ENCODE assay signal across 34 mouse cellular contexts in genomic region chr3:158077828-158078227, GRCm38 (mm10).
"Had no signal": no experiment of that assay in that cellular context is flagged by ENCODE, and none has a peak within 500 bp of the region (broad histone marks: within the 10 kb centered on the region; RNA-seq: fewer than 3 reads in every experiment).

No protein-coding gene starts in this region.

- H3K27me3 ChIP-seq: heart, embryonic 13.5 days; heart, embryonic 15.5 days; hindbrain, embryonic 12.5 days; hindbrain, embryonic 13.5 days; hindbrain, embryonic 15.5 days; intestine, embryonic 15.5 days; kidney, embryonic 15.5 days had no signal

- DNase-seq: heart, postnatal 10 days; heart, postnatal 14 days; heart, postnatal 36 days; heart, postnatal 4 days; kidney, adult 11 months; kidney, adult 18-20 months; kidney, adult 2 months; kidney, adult 8-10 months; kidney, adult 9 months; kidney, postnatal 10 days; kidney, postnatal 14 days; kidney, postnatal 25 days; kidney, postnatal 36 days; kidney, postnatal 4 days; layer of hippocampus, adult 9-11 months; layer of hippocampus, postnatal 36 days had no signal

- H3K9ac ChIP-seq: heart, embryonic 13.5 days; heart, embryonic 15.5 days; hindbrain, embryonic 12.5 days; hindbrain, embryonic 13.5 days; hindbrain, embryonic 14.5 days; hindbrain, embryonic 15.5 days; intestine, embryonic 15.5 days; kidney, embryonic 15.5 days had no signal

- H3K4me1 ChIP-seq: heart, embryonic 10.5 days; heart, embryonic 13.5 days; heart, embryonic 15.5 days; hindbrain, embryonic 10.5 days; hindbrain, embryonic 12.5 days; hindbrain, embryonic 13.5 days; hindbrain, embryonic 15.5 days; intestine, embryonic 15.5 days; kidney, embryonic 15.5 days had no signal

- H3K27ac ChIP-seq: heart, embryonic 10.5 days; heart, embryonic 13.5 days; heart, embryonic 15.5 days; hindbrain, embryonic 10.5 days; hindbrain, embryonic 12.5 days; hindbrain, embryonic 13.5 days; hindbrain, embryonic 14.5 days; hindbrain, embryonic 15.5 days; hindbrain, postnatal 0 days; intestine, embryonic 15.5 days; kidney, embryonic 15.5 days; kidney, postnatal 0 days; layer of hippocampus, adult 2 months; left cerebral cortex, adult 2 months had no signal

- ATAC-seq: inflammation-experienced regulatory T-cells, adult 6 months; intestine, embryonic 15.5 days; intestine, embryonic 16.5 days; intestine, postnatal 0 days had no signal

- H3K36me3 ChIP-seq: heart, embryonic 10.5 days; heart, embryonic 13.5 days; heart, embryonic 15.5 days; hindbrain, embryonic 10.5 days; hindbrain, embryonic 12.5 days; hindbrain, embryonic 13.5 days; hindbrain, embryonic 15.5 days; intestine, embryonic 15.5 days; kidney, embryonic 15.5 days had no signal

- H3K4me2 ChIP-seq: heart, embryonic 11.5 days; heart, embryonic 13.5 days; heart, embryonic 15.5 days; hindbrain, embryonic 12.5 days; hindbrain, embryonic 13.5 days; hindbrain, embryonic 14.5 days; hindbrain, embryonic 15.5 days; intestine, embryonic 15.5 days; kidney, embryonic 15.5 days had no signal

- H3K9me3 ChIP-seq: heart, embryonic 10.5 days; heart, embryonic 13.5 days; heart, embryonic 15.5 days; hindbrain, embryonic 10.5 days; hindbrain, embryonic 12.5 days; hindbrain, embryonic 13.5 days; hindbrain, embryonic 15.5 days; intestine, embryonic 15.5 days; kidney, embryonic 15.5 days had no signal

- H3K4me3 ChIP-seq: heart, embryonic 10.5 days; heart, embryonic 13.5 days; heart, embryonic 15.5 days; hindbrain, embryonic 10.5 days; hindbrain, embryonic 12.5 days; hindbrain, embryonic 13.5 days; hindbrain, embryonic 15.5 days; intestine, embryonic 15.5 days; kidney, embryonic 15.5 days; layer of hippocampus, adult 2 months; left cerebral cortex, adult 2 months had no signal
